Mouse (Mus musculus): ENCODE measurements around the gene Pkig.
"Not testable (repeated sequence)": the region's sequence is repeated elsewhere in the genome, so short reads cannot be mapped to it uniquely, and the experiment has no call there.

Pkig gene

GRCm38 (mm10) chr2:163634211-163634610 is 24.0 kb upstream of the Pkig start:
- Histone ChIP-seq H3K27me3 (ENCODE audit: control insufficient read depth, insufficient read depth, low read length, poor library complexity, severe bottlenecking) (no peaks in the 10 kb centered on the region), H3K36me3 (ENCODE audit: control insufficient read depth, insufficient read depth, low read length, poor library complexity, severe bottlenecking) (peaks cover 47% of the 10 kb centered on the region)
- no peak for DNase-seq (ENCODE audit: low read depth, low spot score)

DNA sequence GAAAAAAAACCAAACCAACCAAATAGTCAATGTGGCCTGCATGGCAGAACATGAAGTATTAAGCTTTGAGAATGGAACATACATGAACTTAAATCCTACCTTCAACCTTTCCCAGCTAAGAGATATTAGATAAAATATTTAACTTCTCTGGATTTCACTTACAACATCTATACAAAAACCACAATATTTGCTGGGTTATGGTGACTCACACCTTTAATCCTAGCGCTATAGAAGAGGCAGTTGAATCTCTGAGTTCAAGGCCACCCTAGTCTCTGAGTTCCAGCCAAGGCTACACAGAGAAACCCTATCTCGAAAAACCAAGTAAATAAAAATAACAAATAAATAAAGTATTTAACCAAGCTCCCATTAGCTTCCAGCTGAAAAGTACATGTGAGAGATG is 22.1 kb upstream of the Pkig start:
- no peak for DNase-seq (ENCODE audit: low read depth, low spot score)
- Histone ChIP-seq H3K36me3 (ENCODE audit: control insufficient read depth, insufficient read depth, low read length, poor library complexity, severe bottlenecking) (peaks cover 36% of the 10 kb centered on the region), H3K27me3 (ENCODE audit: control insufficient read depth, insufficient read depth, low read length, poor library complexity, severe bottlenecking) (no peaks in the 10 kb centered on the region)

GRCm38 (mm10) chr2:163637655-163638266 is 20.4 kb upstream of the Pkig start:
- DNase-seq (ENCODE audit: low read depth, low spot score) = no peak
- Histone ChIP-seq H3K36me3 (ENCODE audit: control insufficient read depth, insufficient read depth, low read length, poor library complexity, severe bottlenecking) (peaks cover 27% of the 10 kb centered on the region), H3K27me3 (ENCODE audit: control insufficient read depth, insufficient read depth, low read length, poor library complexity, severe bottlenecking) (no peaks in the 10 kb centered on the region)

- DNase-seq (ENCODE audit: low read depth, low spot score) = peak; percentile 46
- Histone ChIP-seq H3K27me3 (ENCODE audit: control insufficient read depth, insufficient read depth, low read length, poor library complexity, severe bottlenecking) (no peaks in the 10 kb centered on the region), H3K36me3 (ENCODE audit: control insufficient read depth, insufficient read depth, low read length, poor library complexity, severe bottlenecking) (peaks cover 23% of the 10 kb centered on the region)
Measured at GRCm38 (mm10) chr2:163640493-163640892, 17.7 kb upstream of the Pkig start.

DNA sequence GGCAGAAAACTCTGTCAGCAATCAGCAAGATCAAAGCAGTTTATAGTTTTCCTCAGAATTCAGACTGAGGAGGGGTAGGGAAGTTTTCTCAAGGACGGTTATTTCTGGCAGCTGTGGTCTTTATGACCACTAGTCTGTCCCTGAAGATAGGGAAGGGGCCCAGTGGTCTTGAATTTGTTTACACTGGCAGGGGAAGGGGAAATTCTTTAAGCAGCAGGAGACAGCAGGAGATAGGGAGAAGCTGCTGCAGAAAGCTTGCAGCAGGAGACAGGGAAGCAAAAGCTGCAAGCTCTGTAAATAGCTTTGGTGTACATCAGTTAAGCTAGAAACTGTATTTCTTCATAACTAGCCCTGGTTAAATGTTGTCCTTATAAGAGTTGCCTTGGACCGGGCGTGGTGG is 16.5 kb upstream of the Pkig start:
- no peak for DNase-seq (ENCODE audit: low read depth, low spot score)
- Histone ChIP-seq H3K36me3 (ENCODE audit: control insufficient read depth, insufficient read depth, low read length, poor library complexity, severe bottlenecking) (peaks cover 21% of the 10 kb centered on the region), H3K27me3 (ENCODE audit: control insufficient read depth, insufficient read depth, low read length, poor library complexity, severe bottlenecking) (no peaks in the 10 kb centered on the region)

DNA sequence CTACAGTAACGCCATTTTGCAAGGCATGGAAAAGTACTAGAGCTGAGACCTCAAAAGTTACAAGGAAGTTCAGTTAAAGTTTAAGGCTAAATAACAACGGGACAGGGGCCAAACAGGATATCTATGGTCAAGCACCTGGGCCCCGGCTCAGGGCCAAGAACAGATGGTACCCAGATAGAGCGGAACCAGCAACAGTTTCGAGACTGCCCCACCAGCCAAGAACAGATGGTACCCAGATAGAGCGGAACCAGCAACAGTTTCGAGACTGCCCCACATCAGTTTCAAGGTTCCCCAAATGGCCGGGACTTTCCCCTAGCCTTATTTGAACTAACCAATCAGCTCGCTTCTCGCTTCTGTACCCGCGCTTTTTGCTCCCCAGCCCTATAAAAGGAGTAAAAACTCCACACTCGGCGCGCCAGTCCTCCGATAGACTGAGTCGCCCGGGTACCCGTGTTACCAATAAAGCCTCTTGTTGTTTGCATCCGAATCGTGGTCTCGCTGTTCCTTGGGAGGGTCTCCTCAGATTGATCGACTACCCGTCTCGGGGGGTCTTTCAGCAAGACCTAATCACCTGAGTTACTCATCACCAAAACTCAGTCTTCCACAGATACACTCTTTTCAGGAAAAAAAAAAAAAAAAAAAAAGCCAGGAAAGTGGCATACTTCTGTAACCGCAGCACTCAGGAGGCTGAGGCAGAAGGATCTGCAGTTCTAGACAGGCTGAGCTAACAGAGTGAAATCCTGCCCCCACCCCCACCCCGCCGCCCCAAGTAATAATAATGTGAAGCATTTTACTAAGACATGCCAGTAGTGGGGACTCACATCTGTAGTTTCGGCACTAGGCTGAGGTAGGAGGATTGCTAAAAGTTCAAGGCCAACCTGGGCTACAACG is 15.3 kb upstream of the Pkig start:
- peak; percentile 97 for DNase-seq (ENCODE audit: low read depth, low spot score)
- H3K36me3 ChIP-seq (ENCODE audit: control insufficient read depth, insufficient read depth, low read length, poor library complexity, severe bottlenecking) = peaks cover 16% of the 10 kb centered on the region

DNA sequence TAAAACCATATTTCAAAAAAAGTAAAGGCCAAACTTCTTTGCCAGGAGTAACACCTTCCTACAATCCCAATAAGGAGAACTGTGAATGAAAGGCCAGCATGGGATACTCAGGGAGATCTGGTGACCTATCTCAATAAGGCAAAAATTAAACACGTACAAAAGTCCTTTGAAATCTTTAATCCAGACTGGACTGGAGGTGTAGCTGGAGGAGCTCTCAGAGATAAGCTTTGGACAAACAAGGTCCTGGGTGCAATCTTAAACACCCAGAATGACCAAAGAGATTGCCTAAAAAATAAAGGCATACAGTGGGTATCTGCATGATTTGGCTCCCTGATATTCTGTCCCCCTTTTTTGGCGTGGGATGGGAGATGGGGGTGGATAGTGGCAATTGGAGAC is 14.6 kb upstream of the Pkig start:
- Histone ChIP-seq H3K27me3 (ENCODE audit: control insufficient read depth, insufficient read depth, low read length, poor library complexity, severe bottlenecking) (no peaks in the 10 kb centered on the region), H3K36me3 (ENCODE audit: control insufficient read depth, insufficient read depth, low read length, poor library complexity, severe bottlenecking) (peaks cover 13% of the 10 kb centered on the region)
- no peak for DNase-seq (ENCODE audit: low read depth, low spot score)

More for the DNA sequence above, 15.3 kb upstream of the Pkig start:
- no peaks in the 10 kb centered on the region for H3K27me3 ChIP-seq (ENCODE audit: control insufficient read depth, insufficient read depth, low read length, poor library complexity, severe bottlenecking)

- DNase-seq (ENCODE audit: low read depth, low spot score) = peak; percentile 57
- peaks cover 10% of the 10 kb centered on the region for H3K36me3 ChIP-seq (ENCODE audit: control insufficient read depth, insufficient read depth, low read length, poor library complexity, severe bottlenecking)
- no peaks in the 10 kb centered on the region for H3K27me3 ChIP-seq (ENCODE audit: control insufficient read depth, insufficient read depth, low read length, poor library complexity, severe bottlenecking)
Measured at GRCm38 (mm10) chr2:163644047-163644446, 14.1 kb upstream of the Pkig start.

DNA sequence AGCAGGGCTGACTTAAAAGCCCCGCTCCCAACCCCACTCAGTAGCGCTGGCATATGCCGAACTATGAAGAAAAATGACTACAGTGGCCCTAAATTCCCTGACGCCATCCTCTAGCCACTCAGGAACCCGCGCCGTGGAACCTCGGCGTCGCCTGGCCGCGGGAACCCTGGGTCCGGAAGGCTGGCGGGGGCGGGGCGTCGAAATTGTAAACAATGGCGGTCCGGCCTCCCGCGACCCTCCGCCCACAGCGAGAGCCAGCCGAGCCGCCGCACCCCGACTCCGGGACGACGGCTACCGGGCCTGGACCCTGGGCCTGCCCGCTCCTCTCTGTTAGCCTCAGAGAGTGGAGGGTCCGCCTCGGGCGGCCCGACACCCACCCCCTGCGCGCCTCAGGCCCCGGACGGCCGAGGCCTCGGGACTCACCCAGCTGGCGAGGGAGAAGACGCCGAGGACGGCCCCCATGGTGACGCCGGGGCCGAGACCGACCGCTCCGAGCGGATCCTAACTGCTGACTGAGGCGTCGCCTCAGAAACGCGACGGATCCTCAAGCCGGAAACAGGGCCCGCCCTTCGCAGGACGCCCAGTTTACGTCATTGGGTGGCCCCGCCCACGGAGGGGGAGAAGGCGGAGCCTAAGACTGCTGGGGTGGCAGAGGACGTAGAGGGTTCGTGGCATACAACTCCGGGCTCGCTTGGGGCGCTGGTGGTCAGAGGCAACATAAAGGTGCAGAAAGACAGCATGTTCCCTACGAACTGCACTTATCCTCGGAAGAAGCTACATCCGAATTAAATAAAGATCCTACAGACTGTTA is 13.4 kb upstream of the Pkig start, which contains the start of gene Serinc3:
Serinc3 (minus strand) TSS at position 557 of the 811 bp plus-strand sequence.
- H3K36me3 ChIP-seq (ENCODE audit: control insufficient read depth, insufficient read depth, low read length, poor library complexity, severe bottlenecking) = peaks cover 10% of the 10 kb centered on the region
- no peaks in the 10 kb centered on the region for H3K27me3 ChIP-seq (ENCODE audit: control insufficient read depth, insufficient read depth, low read length, poor library complexity, severe bottlenecking)
- DNase-seq (ENCODE audit: low read depth, low spot score) = peak; percentile 100

GRCm38 (mm10) chr2:163645700-163646460 is 12.3 kb upstream of the Pkig start:
- peak; percentile 48 for DNase-seq (ENCODE audit: low read depth, low spot score)
- Histone ChIP-seq H3K27me3 (ENCODE audit: control insufficient read depth, insufficient read depth, low read length, poor library complexity, severe bottlenecking) (no peaks in the 10 kb centered on the region), H3K36me3 (ENCODE audit: control insufficient read depth, insufficient read depth, low read length, poor library complexity, severe bottlenecking) (peaks cover 10% of the 10 kb centered on the region)

GRCm38 (mm10) chr2:163646461-163647080 is 11.6 kb upstream of the Pkig start:
- H3K36me3 ChIP-seq (ENCODE audit: control insufficient read depth, insufficient read depth, low read length, poor library complexity, severe bottlenecking) = peaks cover 10% of the 10 kb centered on the region
- DNase-seq (ENCODE audit: low read depth, low spot score) = no peak
- H3K27me3 ChIP-seq (ENCODE audit: control insufficient read depth, insufficient read depth, low read length, poor library complexity, severe bottlenecking) = no peaks in the 10 kb centered on the region

GRCm38 (mm10) chr2:163655699-163656098 is 2.5 kb upstream of the Pkig start:
- not testable (repeated sequence) for H3K36me3 ChIP-seq (ENCODE audit: control insufficient read depth, insufficient read depth, low read length, poor library complexity, severe bottlenecking); H3K27me3 ChIP-seq (ENCODE audit: control insufficient read depth, insufficient read depth, low read length, poor library complexity, severe bottlenecking); DNase-seq (ENCODE audit: low read depth, low spot score)

DNA sequence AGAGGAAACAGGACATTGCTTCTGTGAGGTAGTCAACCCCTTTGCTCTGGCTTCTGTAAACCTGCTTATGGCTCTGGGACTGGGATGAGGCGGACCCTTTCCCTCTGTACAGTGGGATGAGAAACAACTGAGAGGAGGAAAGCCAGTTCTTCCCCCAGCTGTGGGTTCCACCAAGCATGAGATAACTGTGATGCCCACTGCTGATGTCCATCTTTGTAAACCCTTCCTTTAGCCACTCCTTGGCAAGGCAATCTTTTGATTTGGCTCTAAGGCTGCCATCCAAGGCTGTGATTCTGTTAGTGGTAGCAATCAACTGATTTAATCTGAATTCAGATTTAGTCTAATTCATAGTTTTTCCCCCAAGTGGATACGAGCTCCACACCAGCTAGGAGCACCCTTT is 700 bp upstream of the Pkig start:
- Histone ChIP-seq H3K27me3 (ENCODE audit: control insufficient read depth, insufficient read depth, low read length, poor library complexity, severe bottlenecking) (no peaks in the 10 kb centered on the region), H3K36me3 (ENCODE audit: control insufficient read depth, insufficient read depth, low read length, poor library complexity, severe bottlenecking) (peaks cover 6% of the 10 kb centered on the region)
- DNase-seq (ENCODE audit: low read depth, low spot score) = no peak

GRCm38 (mm10) chr2:163658941-163659340 is 755 bp downstream of the Pkig start:
- Histone ChIP-seq H3K36me3 (ENCODE audit: control insufficient read depth, insufficient read depth, low read length, poor library complexity, severe bottlenecking) (peaks cover 6% of the 10 kb centered on the region), H3K27me3 (ENCODE audit: control insufficient read depth, insufficient read depth, low read length, poor library complexity, severe bottlenecking) (no peaks in the 10 kb centered on the region)
- DNase-seq (ENCODE audit: low read depth, low spot score) = peak; percentile 34
